Mouse (Mus musculus) heart, embryonic 13.5 days (tissue): ENCODE data around the gene Abcc3. TPM values are rescaled to one million over a fixed set of nuclear protein-coding genes. Genes with fewer than 3 reads are reported as not detected.

Experiments used
- ATAC-seq: fragments of 200-750 bp; cut with Nextera tagmentation; 2 replicates; pipeline ENCODE4 v1.8.0; 2017; ENCODE audit warnings: moderate TSS enrichment; ENCODE audit not compliant: insufficient number of reproducible peaks, low FRiP score, low TSS enrichment; ENCODE audit errors: extremely low read depth
- H3K27ac ChIP-seq: fragments of 300-500 bp; sonication (generic); replicated peaks from 2 replicates; pipeline ENCODE4 v1.5.1; 2015; ENCODE audit warnings: moderate library complexity, mild to moderate bottlenecking, inconsistent platforms
- H3K27me3 ChIP-seq: fragments of 300-500 bp; sonication (generic); replicated peaks from 2 replicates; pipeline ENCODE4 v1.6.1; 2015; ENCODE audit warnings: mild to moderate bottlenecking, inconsistent platforms
- H3K36me3 ChIP-seq: fragments of 300-500 bp; sonication (generic); 2 replicates; pipeline ENCODE4 v1.6.1; 2015; ENCODE audit warnings: mild to moderate bottlenecking, inconsistent platforms
- H3K4me1 ChIP-seq: fragments of 300-500 bp; sonication (generic); 2 replicates; pipeline ENCODE4 v1.6.1; 2015; ENCODE audit warnings: inconsistent platforms
- H3K4me2 ChIP-seq: fragments of 300-500 bp; sonication (generic); 2 replicates; pipeline ENCODE4 v1.6.1; 2015; ENCODE audit warnings: inconsistent platforms, mild to moderate bottlenecking, moderate library complexity
- H3K4me3 ChIP-seq: fragments of 300-500 bp; sonication (generic); 2 replicates; pipeline ENCODE4 v1.5.1; 2015; ENCODE audit warnings: moderate library complexity, mild to moderate bottlenecking, inconsistent platforms
- H3K9ac ChIP-seq: fragments of 300-500 bp; sonication (generic); 2 replicates; pipeline ENCODE4 v1.6.1; 2015; ENCODE audit warnings: inconsistent platforms, mild to moderate bottlenecking, moderate library complexity
- H3K9me3 ChIP-seq: fragments of 300-500 bp; sonication (generic); 2 replicates; pipeline ENCODE4 v1.6.1; 2016; ENCODE audit warnings: inconsistent platforms
- WGBS: fragments of 180-500 bp; shearing (Covaris S2); methylation state at CpG from one replicate; pipeline ENCODE4 v1.1.7; 2015; ENCODE audit warnings: mixed read lengths; 5-methylcytosine and 5-hydroxymethylcytosine counted together
- polyA plus RNA-seq: library from polyadenylated mRNA; unstranded; fragments of >200 nt; fragmentation: Nextera tagmentation; extraction: Ambion mirVana; gene quantifications from 2 replicates; pipeline ENCODE4 v1.2.1, GENCODE M21; 2015

Gene Abcc3
- polyA plus RNA-seq, 1 experiment from 2014 or later = 1.6 TPM

DNA sequence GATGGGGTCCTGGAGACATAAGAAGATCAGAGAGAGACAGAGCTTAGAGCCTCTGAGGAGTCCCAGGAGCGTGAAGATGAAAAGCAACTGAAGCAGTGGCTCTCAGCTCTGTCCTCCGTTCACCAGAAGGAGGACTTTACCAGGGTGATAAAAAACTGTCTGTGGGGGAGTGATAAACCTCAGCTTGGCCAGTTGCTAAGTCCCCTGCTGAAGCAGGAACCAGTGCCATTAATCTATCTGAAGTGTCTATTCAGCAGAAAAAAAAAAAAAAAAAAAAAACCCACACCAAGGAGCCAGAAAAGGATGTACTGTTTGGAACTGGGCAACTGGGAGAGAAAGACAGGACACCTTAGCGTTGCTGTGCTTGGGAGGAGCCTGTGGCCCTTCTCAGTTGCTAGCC is 41.7 kb downstream of the Abcc3 start:
- Histone ChIP-seq H3K4me1 (peaks cover 14% of the 10 kb centered on the region), H3K4me2 (no peak overlapping the region), H3K9me3 (no peaks in the 10 kb centered on the region), H3K27me3 (peaks cover 35% of the 10 kb centered on the region), H3K9ac (no peak overlapping the region), H3K4me3 (no peak overlapping the region), H3K27ac (no peak overlapping the region), H3K36me3 (no peaks in the 10 kb centered on the region)
- WGBS = 18% methylated on average over 3 of the region's 3 CpGs
- no peak for ATAC-seq

- no peak overlapping the region for H3K27ac ChIP-seq
- H3K4me2 ChIP-seq = no peak overlapping the region
- no peak overlapping the region for H3K4me3 ChIP-seq
- H3K27me3 ChIP-seq = peaks cover 33% of the 10 kb centered on the region
- peaks cover 19% of the 10 kb centered on the region for H3K4me1 ChIP-seq
- no peaks in the 10 kb centered on the region for H3K36me3 ChIP-seq
- no peak for ATAC-seq
- H3K9ac ChIP-seq = no peak overlapping the region
- H3K9me3 ChIP-seq = no peaks in the 10 kb centered on the region
- WGBS = 35% methylated on average over 1 of the region's 1 CpGs
These were observed 42.5 kb downstream of the Abcc3 start for GRCm38 (mm10) chr11:94350337-94350736.

- H3K27ac ChIP-seq = no peak overlapping the region
- peaks cover 28% of the 10 kb centered on the region for H3K27me3 ChIP-seq
- 69% methylated on average over 2 of the region's 2 CpGs for WGBS
- H3K9ac ChIP-seq = no peak overlapping the region
- no peaks in the 10 kb centered on the region for H3K36me3 ChIP-seq
- no peaks in the 10 kb centered on the region for H3K9me3 ChIP-seq
- peaks cover 22% of the 10 kb centered on the region for H3K4me1 ChIP-seq
- H3K4me2 ChIP-seq = no peak overlapping the region
- no peak for ATAC-seq
- no peak overlapping the region for H3K4me3 ChIP-seq
These were observed 43.0 kb downstream of the Abcc3 start for GRCm38 (mm10) chr11:94349839-94350238.

- 81% methylated on average over 7 of the region's 7 CpGs for WGBS
- Histone ChIP-seq H3K9me3 (no peaks in the 10 kb centered on the region), H3K4me1 (peaks cover 49% of the 10 kb centered on the region), H3K4me3 (no peak overlapping the region), H3K36me3 (no peaks in the 10 kb centered on the region), H3K27me3 (peaks cover 4% of the 10 kb centered on the region), H3K4me2 (no peak overlapping the region), H3K27ac (no peak overlapping the region), H3K9ac (no peak overlapping the region; the same call in 1 of the 2 replicates)
- no peak for ATAC-seq
These were observed 45.7 kb downstream of the Abcc3 start for GRCm38 (mm10) chr11:94347063-94347575.

- no peak overlapping the region for H3K4me2 ChIP-seq
- 35% methylated on average over 3 of the region's 3 CpGs for WGBS
- no peak; the same call in 1 of the 2 replicates for ATAC-seq
- H3K4me3 ChIP-seq = no peak overlapping the region
- no peaks in the 10 kb centered on the region for H3K36me3 ChIP-seq
- H3K9ac ChIP-seq = no peak overlapping the region; the same call in 1 of the 2 replicates
- no peaks in the 10 kb centered on the region for H3K9me3 ChIP-seq
- H3K27ac ChIP-seq = no peak overlapping the region
- H3K4me1 ChIP-seq = peaks cover 53% of the 10 kb centered on the region
- H3K27me3 ChIP-seq = no peaks in the 10 kb centered on the region; the same call in 1 of the 2 replicates
These were observed 46.2 kb downstream of the Abcc3 start for GRCm38 (mm10) chr11:94346611-94347010.

DNA sequence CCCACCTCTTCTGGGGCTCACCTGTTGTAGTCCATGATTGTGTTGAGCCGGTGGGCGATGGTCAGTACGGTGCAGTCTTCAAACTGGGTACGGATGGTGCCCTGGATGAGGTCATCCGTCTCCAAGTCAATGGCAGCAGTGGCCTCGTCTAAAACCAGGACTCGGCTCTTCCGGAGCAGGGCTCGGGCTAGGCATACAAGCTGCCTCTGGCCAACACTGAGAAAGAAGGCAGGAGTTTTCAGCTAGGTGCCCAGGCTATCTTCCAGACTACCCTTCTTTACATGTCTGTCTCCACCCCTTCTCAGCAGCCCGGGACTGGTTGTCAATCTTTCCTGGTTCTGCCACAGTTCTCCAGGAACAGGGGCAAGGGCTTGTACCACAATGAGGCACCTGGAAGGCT is 46.9 kb downstream of the Abcc3 start:
- Histone ChIP-seq H3K9me3 (no peaks in the 10 kb centered on the region), H3K4me3 (no peak overlapping the region), H3K36me3 (peaks cover 5% of the 10 kb centered on the region), H3K9ac (no peak overlapping the region), H3K4me1 (peaks cover 53% of the 10 kb centered on the region), H3K27ac (no peak overlapping the region), H3K27me3 (no peaks in the 10 kb centered on the region; the same call in 1 of the 2 replicates), H3K4me2 (no peak overlapping the region)
- no peak for ATAC-seq
- 63% methylated on average over 10 of the region's 10 CpGs for WGBS

DNA sequence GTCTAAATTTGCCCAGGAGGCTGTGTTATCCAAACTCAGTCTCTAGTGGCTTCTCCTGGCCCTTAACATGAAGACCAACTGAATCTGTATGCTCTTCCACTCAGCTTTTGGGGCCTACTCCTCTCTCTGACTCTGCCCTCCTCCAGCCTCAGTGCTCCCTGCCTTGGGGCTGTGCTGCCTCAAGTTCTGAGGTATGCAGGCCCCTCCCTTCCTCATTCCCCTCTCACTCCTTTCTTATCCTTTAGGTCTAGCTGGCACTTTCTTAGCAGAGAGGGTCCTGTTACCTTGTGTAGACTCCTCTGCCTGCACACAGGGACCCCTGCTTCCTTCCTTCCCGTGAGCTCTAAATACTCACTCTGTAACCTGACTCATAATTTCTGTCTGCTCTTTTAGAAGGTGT is 48.3 kb downstream of the Abcc3 start:
- no peak overlapping the region for H3K4me3 ChIP-seq
- H3K36me3 ChIP-seq = peaks cover 18% of the 10 kb centered on the region
- no peak overlapping the region for H3K9ac ChIP-seq
- no peak for ATAC-seq
- peaks cover 50% of the 10 kb centered on the region for H3K4me1 ChIP-seq
- no peak overlapping the region for H3K27ac ChIP-seq
- no peak overlapping the region for H3K4me2 ChIP-seq
- no peaks in the 10 kb centered on the region for H3K9me3 ChIP-seq
- no peaks in the 10 kb centered on the region; the same call in 1 of the 2 replicates for H3K27me3 ChIP-seq
- 28% methylated on average over 1 of the region's 1 CpGs for WGBS

DNA sequence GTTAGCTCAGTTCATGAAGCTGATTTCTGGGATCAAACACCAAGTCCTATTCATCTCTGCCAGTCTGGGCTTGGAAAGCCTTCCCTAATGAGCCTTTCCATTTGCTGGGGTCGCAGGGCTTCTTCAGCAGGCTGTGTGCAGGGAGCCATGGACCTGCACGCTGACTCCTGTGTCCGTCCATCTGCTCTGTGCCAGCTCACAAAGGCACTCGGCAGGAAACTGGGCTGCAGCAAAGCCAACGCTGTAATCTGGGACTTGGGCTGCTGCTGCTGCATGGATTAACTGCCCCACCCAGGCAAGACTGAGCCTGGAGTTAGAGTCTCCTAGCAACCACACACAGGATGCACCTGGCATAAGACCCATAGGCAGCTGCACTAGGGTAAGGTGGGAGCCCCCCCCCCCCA is 48.8 kb downstream of the Abcc3 start:
- no peaks in the 10 kb centered on the region for H3K9me3 ChIP-seq
- 46% methylated on average over 5 of the region's 5 CpGs for WGBS
- no peak overlapping the region for H3K4me2 ChIP-seq
- H3K27ac ChIP-seq = no peak overlapping the region
- no peak overlapping the region for H3K9ac ChIP-seq
- H3K4me3 ChIP-seq = no peak overlapping the region
- H3K4me1 ChIP-seq = peaks cover 50% of the 10 kb centered on the region
- no peaks in the 10 kb centered on the region; the same call in 1 of the 2 replicates for H3K27me3 ChIP-seq
- H3K36me3 ChIP-seq = peaks cover 24% of the 10 kb centered on the region
- no peak for ATAC-seq

DNA sequence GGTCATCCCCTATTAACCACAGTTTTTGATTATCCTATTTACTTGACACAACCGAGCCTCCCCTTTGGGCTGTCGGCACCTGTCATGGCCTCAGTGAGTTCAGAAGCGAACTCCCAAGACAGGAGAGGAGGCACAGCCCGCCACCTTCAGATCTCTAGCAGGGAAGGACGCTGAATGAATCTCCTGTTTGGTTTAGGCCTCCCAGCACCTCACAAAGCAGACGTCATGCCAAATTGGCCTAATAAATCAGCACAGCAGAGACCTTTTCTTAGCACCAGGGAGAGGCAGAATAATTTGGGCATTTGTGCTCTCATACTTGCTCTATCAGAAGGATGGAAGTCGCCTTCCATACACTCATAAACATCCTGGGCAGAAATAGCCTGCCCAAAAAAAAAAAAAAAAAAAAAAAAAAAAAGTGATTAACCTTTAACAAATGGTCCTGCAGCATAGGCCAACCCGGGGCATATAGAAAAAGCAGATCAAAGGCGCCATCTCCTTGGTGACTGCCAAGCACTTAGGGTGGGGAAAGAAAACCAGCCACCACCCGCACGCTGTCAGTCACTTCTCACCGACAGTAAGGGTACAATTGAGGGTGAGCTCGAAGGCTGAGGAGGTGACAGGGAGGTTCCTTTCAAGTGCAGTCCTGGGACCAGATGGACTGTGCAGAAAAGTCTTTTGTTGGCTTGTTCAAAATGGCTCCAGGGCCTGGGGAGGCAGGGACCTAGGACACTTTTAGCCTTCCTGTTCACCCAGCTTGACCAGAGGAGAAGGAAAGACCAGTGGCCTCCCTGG is 50.5 kb downstream of the Abcc3 start:
- peak overlapping the region; percentile 21 for H3K27ac ChIP-seq

DNA sequence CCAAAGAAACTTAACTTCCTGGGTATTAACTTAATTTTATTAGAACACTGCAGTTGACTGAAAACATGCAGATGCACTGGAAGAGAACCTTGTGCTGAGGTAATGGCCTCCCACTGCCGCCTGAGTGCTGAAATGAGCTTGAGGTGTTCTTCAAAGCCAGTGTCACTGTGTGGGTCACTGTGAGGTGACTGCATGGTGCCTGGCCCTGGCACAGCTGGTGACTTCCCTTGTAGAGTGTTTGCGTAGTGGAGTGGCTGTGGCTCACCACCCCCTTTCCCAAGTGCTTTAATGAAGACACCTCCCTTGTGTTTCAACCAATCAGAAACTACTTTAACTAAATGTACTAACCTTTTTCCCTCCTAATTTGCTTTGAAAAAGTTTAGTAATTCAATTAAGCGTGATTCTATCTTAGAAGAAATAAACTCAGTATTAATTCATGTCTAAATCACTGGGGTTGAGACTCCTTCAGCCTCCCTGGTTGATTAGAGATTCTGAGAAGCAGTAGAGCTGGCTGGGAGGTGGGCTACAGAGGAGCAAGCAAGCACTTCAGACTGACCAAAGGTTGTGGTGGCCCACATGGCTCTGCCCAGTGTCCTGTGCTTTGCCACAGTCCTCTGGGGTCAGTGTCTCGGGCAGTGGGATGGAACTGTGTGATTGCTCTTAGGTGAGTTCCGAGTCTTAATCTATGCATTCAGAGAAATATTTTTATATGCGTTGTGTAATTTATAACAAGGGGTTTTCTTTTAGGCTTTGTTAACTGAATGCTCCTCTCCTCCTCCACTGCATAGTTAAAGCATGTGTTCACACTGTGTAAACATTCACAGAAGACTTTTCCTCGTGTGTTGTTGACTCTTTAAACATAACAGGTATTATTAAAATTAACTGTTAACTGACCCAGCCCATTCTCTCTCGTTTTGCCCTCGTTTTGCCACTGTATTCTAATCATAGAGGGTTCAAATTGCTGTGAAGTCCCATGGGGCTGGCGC is 51.6 kb downstream of the Abcc3 start:
- H3K4me3 ChIP-seq = no peak overlapping the region
- H3K36me3 ChIP-seq = peaks cover 48% of the 10 kb centered on the region
- peak overlapping the region; percentile 21; the same call in 1 of the 2 replicates for H3K27ac ChIP-seq
- no peak for ATAC-seq
- no peak overlapping the region for H3K4me2 ChIP-seq
- no peaks in the 10 kb centered on the region; the same call in 1 of the 2 replicates for H3K27me3 ChIP-seq
- 76% methylated on average over 10 of the region's 10 CpGs for WGBS
- no peaks in the 10 kb centered on the region for H3K9me3 ChIP-seq
- H3K4me1 ChIP-seq = peaks cover 40% of the 10 kb centered on the region
- H3K9ac ChIP-seq = peak overlapping the region; percentile 48; the same call in 1 of the 2 replicates

More for the DNA sequence above, 50.5 kb downstream of the Abcc3 start:
- 37% methylated on average over 13 of the region's 13 CpGs for WGBS
- no peak for ATAC-seq
- Histone ChIP-seq H3K36me3 (peaks cover 40% of the 10 kb centered on the region), H3K9ac (peak overlapping the region; percentile 48; the same call in 1 of the 2 replicates), H3K27me3 (no peaks in the 10 kb centered on the region; the same call in 1 of the 2 replicates), H3K9me3 (no peaks in the 10 kb centered on the region), H3K4me1 (peaks cover 50% of the 10 kb centered on the region), H3K4me2 (no peak overlapping the region), H3K4me3 (no peak overlapping the region)
